Mouse (Mus musculus): ENCODE results near the gene Acap2.

- TF ChIP-seq POLR2A (IDR thresholded peaks at IDR 0.05; ENCODE audit: insufficient read depth, low read length) (no peak), EP300 (IDR thresholded peaks at IDR 0.05; ENCODE audit: insufficient read depth, low read depth, low read length) (no peak)
Measured at GRCm38 (mm10) chr16:31062918-31063317, 138.1 kb downstream of the Acap2 start.
